Mouse (Mus musculus): ENCODE data around the gene Rtl4. TPM values are rescaled to one million over a fixed set of nuclear protein-coding genes. Genes with fewer than 3 reads are reported as not detected.

The Rtl4 gene
- polyA plus RNA-seq (2012; ENCODE audit: insufficient read depth, low replicate concordance), result not detected in 2 replicates

GRCm38 (mm10) chrX:144688207-144689118, at the start of gene Rtl4:
Gene Rtl4, plus strand, starts transcription at chrX:144688907.
- TF ChIP-seq FLI1 (IDR thresholded peaks at IDR 0.05; ENCODE audit: low read length), result no peak
- TF ChIP-seq GATA1 (IDR thresholded peaks at IDR 0.05; ENCODE audit: borderline replicate concordance, low read length), result no peak
- Histone ChIP-seq H3K9me3 (no peaks in the 10 kb centered on the region), H3K27me3 (replicated peaks) (peaks cover 53% of the 10 kb centered on the region), H3K4me1 (peaks cover 16% of the 10 kb centered on the region; the same call in 1 of the 2 replicates), H3K36me3 (replicated peaks; ENCODE audit: low read length) (no peaks in the 10 kb centered on the region), H3K4me3 (replicated peaks) (peak within 1 kb of the TSS; percentile 85)

DNA sequence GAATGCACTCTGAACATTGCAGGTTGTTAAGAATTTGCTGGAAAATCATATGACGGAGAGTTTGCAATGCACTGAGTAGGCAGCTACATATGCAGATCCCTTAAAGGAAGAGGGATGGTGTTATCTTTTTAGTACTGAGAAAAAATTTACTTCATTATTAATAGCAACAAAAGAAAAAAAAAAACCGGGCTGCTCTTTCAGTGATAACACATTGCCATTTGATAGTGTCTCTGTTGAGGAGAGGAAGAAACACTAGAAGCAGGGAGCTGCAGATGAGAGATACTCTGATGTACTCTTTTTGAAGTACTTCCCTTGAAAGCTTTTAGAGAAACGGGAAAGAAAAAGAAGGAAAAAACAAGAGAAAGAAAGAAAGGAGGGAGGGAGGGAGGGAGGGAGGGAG, 44.0 kb upstream of the Rtl4 start:
- no peak for TF ChIP-seq FLI1 (IDR thresholded peaks at IDR 0.05; ENCODE audit: low read length)
- no peak for TF ChIP-seq GATA1 (IDR thresholded peaks at IDR 0.05; ENCODE audit: borderline replicate concordance, low read length)
- H3K4me1 ChIP-seq, result peaks cover 3% of the 10 kb centered on the region; the same call in 1 of the 2 replicates
- H3K9me3 ChIP-seq, result peaks cover 6% of the 10 kb centered on the region
- no peaks in the 10 kb centered on the region for H3K27me3 ChIP-seq (replicated peaks)
- H3K36me3 ChIP-seq (replicated peaks; ENCODE audit: low read length), result no peaks in the 10 kb centered on the region
- H3K4me3 ChIP-seq (replicated peaks), result no peak overlapping the region

- H3K9me3 ChIP-seq, result peaks cover 6% of the 10 kb centered on the region
- no peak for TF ChIP-seq GATA1 (IDR thresholded peaks at IDR 0.05; ENCODE audit: borderline replicate concordance, low read length)
- no peak for TF ChIP-seq FLI1 (IDR thresholded peaks at IDR 0.05; ENCODE audit: low read length)
- H3K4me3 ChIP-seq (replicated peaks), result no peak overlapping the region
- no peaks in the 10 kb centered on the region for H3K27me3 ChIP-seq (replicated peaks)
- no peaks in the 10 kb centered on the region for H3K36me3 ChIP-seq (replicated peaks; ENCODE audit: low read length)
- H3K4me1 ChIP-seq, result peaks cover 3% of the 10 kb centered on the region; the same call in 1 of the 2 replicates
Measured at GRCm38 (mm10) chrX:144645394-144645793, 43.3 kb upstream of the Rtl4 start.

- Histone ChIP-seq H3K4me1 (no peaks in the 10 kb centered on the region), H3K36me3 (replicated peaks; ENCODE audit: low read length) (no peaks in the 10 kb centered on the region), H3K9me3 (no peaks in the 10 kb centered on the region), H3K27me3 (replicated peaks) (peaks cover 4% of the 10 kb centered on the region), H3K4me3 (replicated peaks) (no peak overlapping the region)
- TF ChIP-seq FLI1 (IDR thresholded peaks at IDR 0.05; ENCODE audit: low read length) (no peak), GATA1 (IDR thresholded peaks at IDR 0.05; ENCODE audit: borderline replicate concordance, low read length) (no peak)
Measured at GRCm38 (mm10) chrX:144652196-144652595, 36.5 kb upstream of the Rtl4 start.

DNA sequence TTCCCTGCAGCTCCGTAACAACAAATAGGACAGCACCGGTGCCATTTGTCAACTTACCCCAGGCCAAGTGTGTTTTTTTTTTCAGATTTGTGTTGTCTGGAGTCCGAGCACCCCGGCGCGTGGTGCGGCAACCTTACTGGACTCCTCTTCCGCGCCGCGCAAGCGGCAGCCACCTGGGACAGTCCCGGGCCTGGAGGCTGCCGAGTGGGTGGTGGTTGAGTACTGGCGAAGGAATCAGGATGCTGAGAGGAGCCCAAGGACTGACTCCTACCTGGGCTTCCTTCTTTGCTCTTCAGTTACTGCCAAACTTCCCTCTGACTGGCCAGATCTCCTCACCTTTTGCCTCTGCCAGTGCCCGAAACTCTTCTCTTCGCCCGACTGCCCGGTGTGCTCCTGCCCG, 965 bp upstream of the Rtl4 start:
- TF ChIP-seq GATA1 (IDR thresholded peaks at IDR 0.05; ENCODE audit: borderline replicate concordance, low read length), result no peak
- no peak for TF ChIP-seq FLI1 (IDR thresholded peaks at IDR 0.05; ENCODE audit: low read length)
- H3K4me1 ChIP-seq, result peaks cover 16% of the 10 kb centered on the region; the same call in 1 of the 2 replicates
- H3K4me3 ChIP-seq (replicated peaks), result no peak overlapping the region
- no peaks in the 10 kb centered on the region for H3K9me3 ChIP-seq
- peaks cover 53% of the 10 kb centered on the region for H3K27me3 ChIP-seq (replicated peaks)
- H3K36me3 ChIP-seq (replicated peaks; ENCODE audit: low read length), result no peaks in the 10 kb centered on the region

DNA sequence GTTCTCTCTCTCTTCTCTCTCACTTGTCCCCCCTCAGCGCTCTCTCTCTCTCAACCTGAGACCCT, 733 bp upstream of the Rtl4 start, which contains the start of gene Trpc5:
Gene Trpc5, minus strand, starts transcription at position 39 of the 65 bp plus-strand sequence.
- no peak for TF ChIP-seq FLI1 (IDR thresholded peaks at IDR 0.05; ENCODE audit: low read length)
- no peak for TF ChIP-seq GATA1 (IDR thresholded peaks at IDR 0.05; ENCODE audit: borderline replicate concordance, low read length)
- H3K27me3 ChIP-seq (replicated peaks), result peaks cover 53% of the 10 kb centered on the region
- H3K36me3 ChIP-seq (replicated peaks; ENCODE audit: low read length), result no peaks in the 10 kb centered on the region
- H3K4me1 ChIP-seq, result peaks cover 16% of the 10 kb centered on the region; the same call in 1 of the 2 replicates
- no peaks in the 10 kb centered on the region for H3K9me3 ChIP-seq
- peak within 1 kb of the TSS; percentile 85 for H3K4me3 ChIP-seq (replicated peaks)

DNA sequence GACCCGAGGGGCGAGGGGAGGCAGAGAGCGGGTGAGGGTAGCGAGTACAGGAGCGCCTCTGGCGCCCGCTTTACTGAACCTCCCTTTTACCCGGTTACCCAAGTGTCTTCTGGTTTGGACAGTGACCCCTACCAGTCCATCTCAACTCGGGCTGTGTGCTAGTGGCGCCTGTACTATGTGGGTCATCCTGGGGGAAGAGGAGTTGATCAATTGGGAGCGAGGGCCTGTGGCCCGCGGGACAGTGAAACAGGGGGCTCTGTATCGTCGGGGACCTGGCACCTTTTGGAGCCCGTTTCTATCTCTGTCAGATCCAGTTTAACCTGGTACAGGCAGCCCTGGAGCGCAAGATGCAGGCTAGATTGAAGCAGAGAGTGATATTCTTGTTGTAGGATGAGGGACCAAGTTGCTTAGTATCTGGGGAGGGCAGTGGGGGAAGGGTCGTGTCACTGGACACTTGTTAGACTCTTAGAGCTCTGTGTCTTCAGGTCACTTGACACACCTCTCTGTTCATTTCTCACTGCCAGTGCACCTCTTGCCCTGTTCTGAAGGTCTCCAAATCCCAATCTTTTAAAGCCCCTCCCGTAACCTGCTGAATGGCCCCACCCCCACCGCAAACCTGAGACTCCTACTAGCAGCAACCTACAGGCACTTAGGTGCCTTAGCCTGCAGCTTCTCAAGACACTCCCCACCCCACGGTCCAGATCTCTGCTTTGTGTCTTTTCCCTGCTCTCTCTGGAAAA, 582 bp downstream of the Rtl4 start:
- no peaks in the 10 kb centered on the region for H3K36me3 ChIP-seq (replicated peaks; ENCODE audit: low read length)
- peak overlapping the region; percentile 85 for H3K4me3 ChIP-seq (replicated peaks)
- H3K9me3 ChIP-seq, result no peaks in the 10 kb centered on the region
- no peak for TF ChIP-seq GATA1 (IDR thresholded peaks at IDR 0.05; ENCODE audit: borderline replicate concordance, low read length)
- H3K27me3 ChIP-seq (replicated peaks), result peaks cover 53% of the 10 kb centered on the region
- peaks cover 16% of the 10 kb centered on the region; the same call in 1 of the 2 replicates for H3K4me1 ChIP-seq

DNA sequence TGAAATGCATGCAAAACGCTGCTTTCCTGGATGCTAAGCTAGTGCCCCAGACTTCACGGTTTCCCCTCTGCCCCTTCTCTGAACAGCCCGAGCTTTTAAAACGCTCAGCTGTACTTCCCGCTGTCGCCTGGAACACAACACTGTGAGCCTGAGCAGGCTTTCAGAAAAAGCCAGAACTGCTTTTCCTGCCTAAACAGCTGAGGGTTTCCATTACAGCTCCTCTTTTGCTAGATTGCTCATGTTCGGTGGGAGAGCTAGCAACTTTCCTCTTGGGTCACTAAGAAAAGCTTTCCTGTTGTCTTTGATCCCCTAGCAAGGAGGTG, 1.1 kb downstream of the Rtl4 start:
- TF ChIP-seq GATA1 (IDR thresholded peaks at IDR 0.05; ENCODE audit: borderline replicate concordance, low read length) (no peak), FLI1 (IDR thresholded peaks at IDR 0.05; ENCODE audit: low read length) (no peak)
- H3K4me3 ChIP-seq (replicated peaks), result peak overlapping the region; percentile 85
- peaks cover 51% of the 10 kb centered on the region for H3K27me3 ChIP-seq (replicated peaks)

DNA sequence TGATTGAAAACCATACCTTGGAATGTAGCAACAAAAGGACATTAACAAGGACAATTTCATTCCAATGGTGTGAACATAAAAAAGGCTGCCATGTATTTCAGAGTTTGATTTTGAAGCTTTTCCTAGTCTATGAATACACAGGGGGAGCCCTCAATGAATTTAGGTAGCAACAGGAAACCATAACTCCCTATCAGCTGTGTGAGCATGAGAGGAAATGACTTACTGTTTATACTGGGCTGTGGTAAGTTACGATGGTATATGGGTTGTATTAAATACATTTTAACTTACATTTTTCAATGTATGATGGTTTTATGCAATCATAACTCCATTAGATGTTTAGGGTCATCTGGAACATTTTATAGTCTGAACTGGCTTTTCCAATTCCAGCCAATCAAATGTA, 27.6 kb downstream of the Rtl4 start:
- Histone ChIP-seq H3K4me3 (replicated peaks) (no peak overlapping the region), H3K36me3 (replicated peaks; ENCODE audit: low read length) (no peaks in the 10 kb centered on the region), H3K27me3 (replicated peaks) (no peaks in the 10 kb centered on the region), H3K4me1 (peaks cover 4% of the 10 kb centered on the region; the same call in 1 of the 2 replicates), H3K9me3 (no peaks in the 10 kb centered on the region)
- TF ChIP-seq GATA1 (IDR thresholded peaks at IDR 0.05; ENCODE audit: borderline replicate concordance, low read length) (no peak), FLI1 (IDR thresholded peaks at IDR 0.05; ENCODE audit: low read length) (no peak)

More for the DNA sequence above, 1.1 kb downstream of the Rtl4 start:
- Histone ChIP-seq H3K4me1 (peaks cover 16% of the 10 kb centered on the region; the same call in 1 of the 2 replicates), H3K9me3 (no peaks in the 10 kb centered on the region), H3K36me3 (replicated peaks; ENCODE audit: low read length) (no peaks in the 10 kb centered on the region)

GRCm38 (mm10) chrX:144747528-144748049, 58.9 kb downstream of the Rtl4 start:
- Histone ChIP-seq H3K4me1 (no peaks in the 10 kb centered on the region), H3K9me3 (no peaks in the 10 kb centered on the region), H3K4me3 (replicated peaks) (no peak overlapping the region), H3K27me3 (replicated peaks) (no peaks in the 10 kb centered on the region), H3K36me3 (replicated peaks; ENCODE audit: low read length) (no peaks in the 10 kb centered on the region)
- TF ChIP-seq FLI1 (IDR thresholded peaks at IDR 0.05; ENCODE audit: low read length) (no peak), GATA1 (IDR thresholded peaks at IDR 0.05; ENCODE audit: borderline replicate concordance, low read length) (no peak)

Data from megakaryocyte, embryonic 14.5 days (primary cell).